Mouse (Mus musculus): ENCODE measurements around the gene Tmsb15b2. TPM values are rescaled to one million over a fixed set of nuclear protein-coding genes. Genes with fewer than 3 reads are reported as not detected.

Gene Tmsb15b2
- 7.5 TPM for total RNA-seq (2023)

DNA sequence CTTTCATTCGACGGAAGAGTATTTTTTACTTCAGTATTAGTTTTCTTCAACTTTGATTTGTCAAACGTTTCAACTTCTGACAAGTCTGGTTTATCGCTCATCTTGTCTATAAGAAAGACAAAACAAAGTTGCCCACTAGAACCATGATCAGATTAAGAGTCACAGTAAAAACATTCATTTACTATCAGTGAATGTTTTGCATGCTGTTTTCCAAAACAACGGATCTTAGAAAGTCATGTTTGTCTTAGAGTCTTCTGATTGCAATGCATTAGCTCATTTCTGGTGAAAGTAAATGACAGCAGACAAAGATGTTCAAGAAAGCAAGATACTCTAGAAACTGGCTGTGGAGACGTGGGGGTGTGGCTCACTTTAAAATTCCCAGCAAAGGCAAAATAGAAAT lies at the start of gene Tmsb15b2:
Tmsb15b2 (minus strand) TSS at position 101 of the 400 bp plus-strand sequence.

DNA sequence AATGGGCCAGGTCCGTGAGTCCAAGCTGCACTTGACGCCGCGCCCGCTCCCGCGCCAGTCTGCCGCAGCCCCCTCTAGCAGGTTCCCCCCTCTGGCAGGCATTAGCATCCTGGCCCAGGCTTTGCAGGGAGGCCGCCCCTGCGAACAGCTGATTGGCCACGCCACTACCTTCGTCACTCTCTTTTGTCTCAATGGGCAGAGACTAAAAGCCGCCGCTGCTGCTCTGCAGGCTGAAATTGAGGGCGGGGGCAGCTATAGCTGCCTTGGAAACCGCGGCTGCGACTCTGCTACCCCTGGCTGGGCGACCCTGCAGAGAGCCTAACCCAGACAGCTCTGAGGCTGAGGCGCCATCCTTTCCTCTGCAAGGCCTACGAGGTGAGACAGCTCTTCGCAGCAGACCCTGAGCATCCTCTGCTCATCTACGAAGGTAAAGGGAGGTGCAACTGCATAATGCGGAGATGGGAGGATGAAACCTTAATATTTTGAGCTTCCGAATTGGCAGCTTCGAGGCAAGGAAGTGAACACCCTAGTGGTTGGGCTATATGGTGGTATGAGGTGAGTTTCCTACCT lies 17.8 kb upstream of the Tmsb15b2 start, which contains the start of gene Zcchc18:
Zcchc18 (plus strand) TSS at position 178 of the 570 bp plus-strand sequence.

DNA sequence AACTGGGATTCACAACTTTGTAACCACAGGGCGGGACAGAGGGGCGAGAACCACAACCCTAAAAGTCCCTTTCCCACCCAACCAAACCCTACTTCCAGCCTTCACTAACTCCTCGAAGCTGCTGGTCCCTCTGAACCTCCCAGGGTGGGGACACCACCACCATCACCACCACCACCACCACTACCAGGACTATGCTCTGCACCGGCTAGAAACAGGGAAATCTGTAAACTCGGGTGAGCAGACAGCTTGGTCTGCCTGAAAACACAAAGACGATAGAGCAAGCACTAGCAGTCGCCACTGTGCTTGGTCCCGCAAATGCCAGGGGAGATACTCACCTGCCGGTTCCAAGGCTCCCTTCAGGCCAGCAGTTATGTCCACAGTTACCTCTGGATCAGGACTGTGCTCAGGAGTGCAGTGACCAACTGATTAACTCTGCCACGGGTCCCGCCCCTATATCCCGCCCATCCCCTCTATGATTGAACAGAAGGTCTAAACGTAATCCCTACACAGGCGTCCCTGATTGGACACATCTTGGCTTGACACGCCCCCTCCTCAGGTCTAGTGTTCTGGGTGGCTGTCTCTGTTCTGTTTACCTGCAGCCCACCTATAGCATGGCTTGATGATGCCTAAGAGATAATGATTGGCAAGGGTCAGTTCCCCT lies 1.3 kb upstream of the Tmsb15b2 start, which contains the start of the genes Tmsb15l and Tmsb15b1:
Tmsb15l (minus strand) TSS at position 446 of the 661 bp plus-strand sequence.
Tmsb15b1 (minus strand) TSS at position 451 of the 661 bp plus-strand sequence.

DNA sequence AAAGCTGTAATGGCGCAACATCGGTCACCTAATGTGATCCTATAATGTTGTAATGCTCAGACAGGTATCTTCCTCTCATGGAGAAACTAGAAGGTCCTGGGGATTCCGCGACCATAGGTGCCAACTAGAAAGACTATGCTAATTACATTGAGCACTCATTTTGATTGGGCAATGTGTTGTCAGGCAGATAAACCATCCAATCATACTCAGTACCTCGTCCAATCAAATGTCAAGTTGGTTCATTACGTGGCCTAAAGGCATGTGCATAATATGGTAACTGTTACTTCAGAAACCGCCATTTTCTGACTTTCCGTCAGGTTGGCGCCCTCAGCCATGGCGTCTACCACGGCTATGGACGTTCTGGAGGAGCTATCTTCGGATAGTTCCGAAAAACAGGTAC lies 48.3 kb downstream of the Tmsb15b2 start, which contains the start of gene H2bfm:
H2bfm (plus strand) TSS at position 295 of the 400 bp plus-strand sequence.

Other genes with a start within 250 kb of the Tmsb15b2 start
- 128 TPM for gene Morf4l2, start 231.8 kb downstream of the Tmsb15b2 start, total RNA-seq (2023)
- not detected for gene Glra4, start 195.4 kb downstream of the Tmsb15b2 start, total RNA-seq (2023)
- 4.8 TPM for gene Plp1, start 152.8 kb downstream of the Tmsb15b2 start, total RNA-seq (2023)
- not detected for gene Rab9b, start 106.7 kb downstream of the Tmsb15b2 start, total RNA-seq (2023)
- not detected for gene H2bfm, start 48.2 kb downstream of the Tmsb15b2 start, total RNA-seq (2023)
- 0.98 TPM for gene Tmsb15l, start 1.4 kb upstream of the Tmsb15b2 start, total RNA-seq (2023)
- 3.5 TPM for gene Tmsb15b1, start 1.4 kb upstream of the Tmsb15b2 start, total RNA-seq (2023)
- gene Zcchc18, start 17.7 kb upstream of the Tmsb15b2 start, total RNA-seq (2023) = 1.7 TPM
- 16.5 TPM for gene Slc25a53, start 62.8 kb upstream of the Tmsb15b2 start, total RNA-seq (2023)
- 7.3 TPM for gene Fam199x, start 74.1 kb upstream of the Tmsb15b2 start, total RNA-seq (2023)
- gene Esx1, start 146.6 kb upstream of the Tmsb15b2 start, total RNA-seq (2023) = not detected

Data from CD4-positive naive resting alpha-beta T cell, adult 57 days (primary cell).